Mouse (Mus musculus) megakaryocyte, embryonic 14.5 days (primary cell): Measurements from ENCODE around the gene Stpg1.

Source experiments
- FLI1 ChIP-seq: IDR thresholded peaks from 2 replicates; pipeline ENCODE4 v1.6.1; 2012; ENCODE audit warnings: low read length, inconsistent platforms, mixed read lengths
- GATA1 ChIP-seq: IDR thresholded peaks from 3 replicates; pipeline ENCODE4 v1.6.1; 2012; ENCODE audit warnings: mixed read lengths, low read length, inconsistent platforms, borderline replicate concordance

- TF ChIP-seq GATA1: no peak
- TF ChIP-seq FLI1: no peak
Measured at GRCm38 (mm10) chr4:135453572-135453971, 41.0 kb upstream of the Stpg1 start.
